Mouse (Mus musculus) neural tube, embryonic 15.5 days (tissue): ENCODE measurements around the gene Aldh1l1. TPM values are rescaled to one million over a fixed set of nuclear protein-coding genes. Genes with fewer than 3 reads are reported as not detected.

ENCODE experiments used
- ATAC-seq: fragments of 200-750 bp; cut with Nextera tagmentation; 2 replicates; pipeline ENCODE4 v1.8.0; 2017; ENCODE audit warnings: mild to moderate bottlenecking, moderate TSS enrichment, moderate library complexity; ENCODE audit not compliant: low FRiP score
- H3K27ac ChIP-seq: fragments of 300-500 bp; sonication (generic); replicated peaks from 2 replicates; pipeline ENCODE4 v1.5.1; 2015; ENCODE audit warnings: mild to moderate bottlenecking, inconsistent platforms
- H3K27me3 ChIP-seq: fragments of 300-500 bp; sonication (generic); replicated peaks from 2 replicates; pipeline ENCODE4 v1.6.1; 2015; ENCODE audit warnings: inconsistent platforms
- H3K36me3 ChIP-seq: fragments of 300-500 bp; sonication (generic); 2 replicates; pipeline ENCODE4 v1.6.1; 2015; ENCODE audit warnings: inconsistent platforms
- H3K4me1 ChIP-seq: fragments of 300-500 bp; sonication (generic); 2 replicates; pipeline ENCODE4 v1.6.1; 2015; ENCODE audit warnings: inconsistent platforms
- H3K4me2 ChIP-seq: fragments of 300-500 bp; sonication (generic); 2 replicates; pipeline ENCODE4 v1.6.1; 2015; ENCODE audit warnings: inconsistent platforms, mild to moderate bottlenecking, moderate library complexity
- H3K4me3 ChIP-seq: fragments of 300-500 bp; sonication (generic); replicated peaks from 2 replicates; pipeline ENCODE4 v1.5.1; 2015; ENCODE audit warnings: mild to moderate bottlenecking, inconsistent platforms
- H3K9ac ChIP-seq: fragments of 300-500 bp; sonication (generic); replicated peaks from 2 replicates; pipeline ENCODE4 v1.6.1; 2015; ENCODE audit warnings: mild to moderate bottlenecking, inconsistent platforms
- H3K9me3 ChIP-seq: fragments of 300-500 bp; sonication (generic); replicated peaks from 2 replicates; pipeline ENCODE4 v1.6.1; 2016; ENCODE audit warnings: inconsistent platforms
- WGBS: fragments of 180-500 bp; shearing (Covaris S2); methylation state at CpG from one replicate; pipeline ENCODE4 v1.1.7; 2015; ENCODE audit warnings: mixed read lengths; 5-methylcytosine and 5-hydroxymethylcytosine counted together
- polyA plus RNA-seq: library from polyadenylated mRNA; unstranded; fragments of >200 nt; fragmentation: Nextera tagmentation; extraction: Ambion mirVana; gene quantifications from 2 replicates; pipeline ENCODE4 v1.2.1, GENCODE M21; 2015

Gene Aldh1l1
- polyA plus RNA-seq, 1 experiment from 2014 or later: 68.2 TPM

GRCm38 (mm10) chr6:90615362-90615761 is 129.1 kb downstream of the Aldh1l1 start:
- WGBS: 73% methylated on average over 7 of the region's 7 CpGs
- no peak overlapping the region for H3K9ac ChIP-seq
- ATAC-seq: no peak

DNA sequence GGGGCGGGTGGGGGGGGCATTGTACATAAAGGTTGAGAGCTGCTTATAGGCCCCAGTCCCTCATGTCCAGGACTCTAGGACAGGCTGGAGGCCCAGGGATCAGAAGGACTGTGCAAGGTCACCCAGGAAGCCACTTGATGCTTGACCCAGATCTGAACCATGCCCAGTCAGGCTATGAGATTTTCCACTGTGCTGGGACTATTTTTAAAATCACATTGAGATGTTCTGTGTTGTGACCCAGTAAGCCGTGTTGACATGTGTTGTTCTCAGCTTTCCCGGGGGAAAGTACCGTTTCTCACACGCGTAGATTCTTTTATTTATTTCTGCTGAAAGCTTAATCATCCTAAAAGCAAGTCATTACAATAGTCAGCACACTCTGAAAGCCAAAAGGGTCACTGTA is 129.8 kb downstream of the Aldh1l1 start:
- H3K4me3 ChIP-seq: no peak overlapping the region
- ATAC-seq: no peak
- no peak overlapping the region for H3K4me2 ChIP-seq
- H3K9me3 ChIP-seq: no peaks in the 10 kb centered on the region
- H3K27ac ChIP-seq: no peak overlapping the region
- H3K9ac ChIP-seq: no peak overlapping the region
- H3K36me3 ChIP-seq: no peaks in the 10 kb centered on the region
- no peaks in the 10 kb centered on the region for H3K4me1 ChIP-seq
- H3K27me3 ChIP-seq: no peaks in the 10 kb centered on the region
- WGBS: 82% methylated on average over 6 of the region's 6 CpGs

More at GRCm38 (mm10) chr6:90615362-90615761, 129.1 kb downstream of the Aldh1l1 start:
- no peak overlapping the region for H3K4me2 ChIP-seq
- H3K9me3 ChIP-seq: no peaks in the 10 kb centered on the region
- no peaks in the 10 kb centered on the region for H3K36me3 ChIP-seq
- H3K4me3 ChIP-seq: no peak overlapping the region
- no peaks in the 10 kb centered on the region for H3K27me3 ChIP-seq
- H3K27ac ChIP-seq: no peak overlapping the region
- H3K4me1 ChIP-seq: no peaks in the 10 kb centered on the region

GRCm38 (mm10) chr6:90616481-90616880 is 130.3 kb downstream of the Aldh1l1 start:
- WGBS: 84% methylated on average over 6 of the region's 6 CpGs
- H3K9ac ChIP-seq: no peak overlapping the region
- H3K4me1 ChIP-seq: no peaks in the 10 kb centered on the region
- no peak overlapping the region for H3K4me3 ChIP-seq
- H3K9me3 ChIP-seq: no peaks in the 10 kb centered on the region
- H3K36me3 ChIP-seq: no peaks in the 10 kb centered on the region
- no peak for ATAC-seq
- no peaks in the 10 kb centered on the region for H3K27me3 ChIP-seq
- no peak overlapping the region for H3K27ac ChIP-seq
- no peak overlapping the region for H3K4me2 ChIP-seq

GRCm38 (mm10) chr6:90618274-90618673 is 132.0 kb downstream of the Aldh1l1 start:
- no peak overlapping the region for H3K27ac ChIP-seq
- H3K4me1 ChIP-seq: no peaks in the 10 kb centered on the region
- ATAC-seq: no peak
- 79% methylated on average over 4 of the region's 4 CpGs for WGBS
- no peak overlapping the region for H3K4me3 ChIP-seq
- no peak overlapping the region for H3K4me2 ChIP-seq
- H3K9me3 ChIP-seq: no peaks in the 10 kb centered on the region
- H3K27me3 ChIP-seq: no peaks in the 10 kb centered on the region
- H3K36me3 ChIP-seq: no peaks in the 10 kb centered on the region
- H3K9ac ChIP-seq: no peak overlapping the region

GRCm38 (mm10) chr6:90618821-90619636 is 132.8 kb downstream of the Aldh1l1 start:
- Histone ChIP-seq H3K4me1 (no peaks in the 10 kb centered on the region), H3K9ac (no peak overlapping the region), H3K36me3 (no peaks in the 10 kb centered on the region), H3K4me3 (no peak overlapping the region), H3K9me3 (no peaks in the 10 kb centered on the region), H3K27me3 (no peaks in the 10 kb centered on the region), H3K4me2 (no peak overlapping the region), H3K27ac (no peak overlapping the region)
- 83% methylated on average over 19 of the region's 19 CpGs for WGBS
- ATAC-seq: no peak

GRCm38 (mm10) chr6:90619936-90620335 is 133.7 kb downstream of the Aldh1l1 start:
- Histone ChIP-seq H3K4me1 (no peaks in the 10 kb centered on the region), H3K27ac (no peak overlapping the region), H3K9ac (no peak overlapping the region), H3K9me3 (no peaks in the 10 kb centered on the region), H3K36me3 (no peaks in the 10 kb centered on the region), H3K4me3 (no peak overlapping the region), H3K4me2 (no peak overlapping the region), H3K27me3 (no peaks in the 10 kb centered on the region)
- no peak for ATAC-seq
- WGBS: 73% methylated on average over 5 of the region's 5 CpGs

DNA sequence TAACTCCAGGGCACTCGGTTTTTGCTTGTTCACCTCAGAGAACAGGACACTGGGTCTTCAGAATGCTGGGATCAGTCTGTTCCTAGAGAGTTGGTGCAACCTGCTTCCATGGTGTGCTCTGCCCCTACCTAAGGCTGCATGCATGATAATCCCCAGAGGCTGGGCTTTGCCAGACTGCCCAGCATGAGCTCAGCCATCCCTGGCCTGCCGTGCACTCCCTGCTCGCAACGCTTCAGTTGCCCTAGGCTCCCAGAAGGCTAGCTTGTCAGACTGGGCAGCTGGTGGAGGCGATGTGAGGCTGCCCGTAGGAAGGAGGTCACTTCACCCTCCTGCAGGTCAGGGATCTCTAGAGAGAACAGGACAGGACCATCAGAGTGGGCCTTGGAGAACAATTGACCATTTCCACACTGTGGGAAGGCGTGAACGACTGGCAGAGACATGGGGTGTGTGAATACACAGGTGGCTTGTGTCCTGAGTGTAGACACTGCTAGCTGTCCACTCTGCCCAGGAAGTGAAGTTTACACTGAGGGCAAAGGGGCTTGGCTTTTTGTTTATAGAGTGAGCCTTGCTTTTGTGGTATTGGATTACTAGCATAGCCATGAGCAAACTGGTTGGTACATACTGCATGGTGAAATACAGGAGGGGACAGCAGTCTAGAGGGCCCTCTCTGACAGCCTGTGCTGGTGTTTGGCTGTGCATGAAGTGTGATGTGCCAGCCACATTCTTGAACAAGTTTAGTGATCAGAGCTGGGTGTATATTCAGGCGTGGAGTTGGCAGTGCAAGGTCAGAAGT is 134.8 kb downstream of the Aldh1l1 start:
- no peak for ATAC-seq
- no peak overlapping the region for H3K4me3 ChIP-seq
- H3K4me2 ChIP-seq: no peak overlapping the region
- no peaks in the 10 kb centered on the region for H3K27me3 ChIP-seq
- H3K36me3 ChIP-seq: no peaks in the 10 kb centered on the region
- H3K9me3 ChIP-seq: no peaks in the 10 kb centered on the region
- no peak overlapping the region for H3K27ac ChIP-seq
- H3K9ac ChIP-seq: no peak overlapping the region
- WGBS: 62% methylated on average over 9 of the region's 9 CpGs
- no peaks in the 10 kb centered on the region for H3K4me1 ChIP-seq

- Histone ChIP-seq H3K9ac (no peak overlapping the region), H3K9me3 (no peaks in the 10 kb centered on the region), H3K4me3 (no peak overlapping the region), H3K4me1 (no peaks in the 10 kb centered on the region), H3K36me3 (no peaks in the 10 kb centered on the region), H3K4me2 (no peak overlapping the region), H3K27ac (no peak overlapping the region), H3K27me3 (no peaks in the 10 kb centered on the region)
- ATAC-seq: no peak
- 82% methylated on average over 6 of the region's 6 CpGs for WGBS
Observed at GRCm38 (mm10) chr6:90621584-90621890, 135.3 kb downstream of the Aldh1l1 start.

- H3K9ac ChIP-seq: no peak overlapping the region
- no peak for ATAC-seq
- no peaks in the 10 kb centered on the region for H3K36me3 ChIP-seq
Observed at GRCm38 (mm10) chr6:90622758-90623455, 136.7 kb downstream of the Aldh1l1 start.

DNA sequence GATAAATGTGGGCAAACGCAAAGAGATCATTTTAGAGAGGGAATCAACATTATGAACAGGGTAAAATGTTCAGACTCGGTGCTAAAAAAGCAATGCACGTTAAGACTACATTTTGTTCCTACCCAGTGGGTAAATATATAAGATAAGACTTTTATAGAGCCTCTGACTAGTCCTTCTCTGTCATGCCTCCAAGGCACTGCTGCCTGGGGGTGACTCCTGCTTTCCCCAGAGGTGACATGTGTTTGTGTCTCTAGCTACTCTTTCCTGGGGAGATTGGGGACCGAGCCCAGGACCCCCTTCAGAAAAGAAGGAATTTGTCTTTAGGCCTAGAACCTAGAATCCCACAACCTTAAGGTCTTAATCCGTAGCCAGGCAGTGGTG is 137.2 kb downstream of the Aldh1l1 start:
- Histone ChIP-seq H3K4me1 (no peaks in the 10 kb centered on the region), H3K27ac (no peak overlapping the region), H3K4me3 (no peak overlapping the region), H3K9me3 (no peaks in the 10 kb centered on the region), H3K4me2 (no peak overlapping the region), H3K27me3 (no peaks in the 10 kb centered on the region), H3K36me3 (no peaks in the 10 kb centered on the region), H3K9ac (no peak overlapping the region)
- 83% methylated on average over 5 of the region's 5 CpGs for WGBS
- no peak for ATAC-seq

More at GRCm38 (mm10) chr6:90622758-90623455, 136.7 kb downstream of the Aldh1l1 start:
- WGBS: 58% methylated on average over 11 of the region's 11 CpGs
- H3K9me3 ChIP-seq: no peaks in the 10 kb centered on the region
- no peaks in the 10 kb centered on the region for H3K4me1 ChIP-seq
- H3K27ac ChIP-seq: no peak overlapping the region; the same call in 1 of the 2 replicates
- no peak overlapping the region for H3K4me2 ChIP-seq
- H3K4me3 ChIP-seq: no peak overlapping the region
- no peaks in the 10 kb centered on the region for H3K27me3 ChIP-seq

GRCm38 (mm10) chr6:90624184-90624583 is 138.0 kb downstream of the Aldh1l1 start:
- no peaks in the 10 kb centered on the region for H3K9me3 ChIP-seq
- H3K9ac ChIP-seq: no peak overlapping the region
- no peak for ATAC-seq
- H3K27ac ChIP-seq: no peak overlapping the region
- 90% methylated on average over 6 of the region's 6 CpGs for WGBS
- H3K4me2 ChIP-seq: no peak overlapping the region
- no peaks in the 10 kb centered on the region for H3K4me1 ChIP-seq
- no peaks in the 10 kb centered on the region for H3K36me3 ChIP-seq
- H3K4me3 ChIP-seq: no peak overlapping the region
- no peaks in the 10 kb centered on the region for H3K27me3 ChIP-seq
